Mouse (Mus musculus) heart, adult 2 months (tissue): Measurements from ENCODE around the gene Wnt6.
A peak's percentile ranks its signal among the peaks of the same experiment; 100 is the strongest.

Source experiments
- CTCF ChIP-seq: fragments of 200-600 bp; IDR thresholded peaks from 2 replicates; pipeline ENCODE4 v1.8.1; 2022; ENCODE audit warnings: antibody characterized with exemption, mild to moderate bottlenecking, moderate library complexity
- POLR2A ChIP-seq: fragments of 200-500 bp; IDR thresholded peaks from 2 replicates; pipeline ENCODE4 v1.6.1; 2011; ENCODE audit warnings: mild to moderate bottlenecking, low read depth, low read length, control low read depth; ENCODE audit not compliant: insufficient read depth

GRCm38 (mm10) chr1:74763081-74763480, 8.6 kb upstream of the Wnt6 start:
- TF ChIP-seq CTCF (peak; percentile 74), POLR2A (no peak)
